Mouse (Mus musculus) ES-E14 (cell line): ENCODE data around the gene Gm21885.

Experiments used
- CHD2 ChIP-seq: IDR thresholded peaks from 2 replicates; pipeline ENCODE4 v1.6.1; 2014; ENCODE audit warnings: mild to moderate bottlenecking, low read depth, low read length, inconsistent platforms
- HCFC1 ChIP-seq: IDR thresholded peaks from 2 replicates; pipeline ENCODE4 v1.6.1; 2012; ENCODE audit warnings: low read length, inconsistent platforms, borderline replicate concordance; ENCODE audit not compliant: insufficient read depth
- ZC3H11A ChIP-seq: IDR thresholded peaks from 2 replicates; pipeline ENCODE4 v1.6.1; 2012; ENCODE audit warnings: low read depth, mild to moderate bottlenecking, inconsistent platforms, low read length, borderline replicate concordance

GRCm38 (mm10) chr11:94253156-94253555, 28.5 kb upstream of the Gm21885 start:
- TF ChIP-seq HCFC1, result no peak
- no peak for TF ChIP-seq CHD2
- TF ChIP-seq ZC3H11A, result no peak
